Mouse (Mus musculus) myocyte (in vitro differentiated cells): ENCODE data around the gene St6galnac3. TPM values are rescaled to one million over a fixed set of nuclear protein-coding genes. Genes with fewer than 3 reads are reported as not detected.

Experiments used
- H3K27me3 ChIP-seq: one replicate; pipeline ENCODE4 v1.6.1; 2011; ENCODE audit not compliant: control insufficient read depth, insufficient read depth, insufficient read length
- H3K36me3 ChIP-seq: one replicate; pipeline ENCODE4 v1.6.1; 2011; ENCODE audit not compliant: control insufficient read depth, insufficient read depth
- H3K4me2 ChIP-seq: one replicate; pipeline ENCODE4 v1.6.1; 2011; ENCODE audit warnings: low read depth, control low read depth
- H3K4me3 ChIP-seq: one replicate; pipeline ENCODE4 v1.5.1; 2011; ENCODE audit warnings: mild to moderate bottlenecking, control low read depth, moderate library complexity
- H3K79me2 ChIP-seq: one replicate; pipeline ENCODE4 v1.6.1; 2011; ENCODE audit not compliant: control insufficient read depth, insufficient read depth
- H3ac ChIP-seq: one replicate; pipeline ENCODE4 v1.6.1; 2011; ENCODE audit not compliant: control insufficient read depth, insufficient read length
- CEBPB ChIP-seq: IDR thresholded peaks from 2 replicates; pipeline ENCODE4 v1.6.1; 2011; ENCODE audit warnings: mild to moderate bottlenecking, moderate library complexity; ENCODE audit not compliant: poor library complexity, insufficient read depth, severe bottlenecking
- E2F4 ChIP-seq: IDR thresholded peaks from one replicate; pipeline ENCODE4 v1.6.1; 2011; ENCODE audit warnings: mild to moderate bottlenecking, control low read depth, moderate library complexity; ENCODE audit not compliant: insufficient read depth
- MAX ChIP-seq: IDR thresholded peaks from one replicate; pipeline ENCODE4 v1.6.1; 2011; ENCODE audit warnings: low read depth, mild to moderate bottlenecking, control low read depth
- MYOD1 ChIP-seq, 3 experiments: IDR thresholded peaks; one replicate each; pipeline ENCODE4 v1.6.1; 2011; ENCODE audit warnings: control low read depth in 2 of 3, low read depth in 2 of 3, mild to moderate bottlenecking in 2 of 3, moderate library complexity in 1 of 3; ENCODE audit not compliant: insufficient read length in 2 of 3, control insufficient read depth in 1 of 3
- MYOG ChIP-seq, 3 experiments: IDR thresholded peaks; one replicate each; pipeline ENCODE4 v1.6.1; 2011; ENCODE audit warnings: control low read depth in 2 of 3, low read depth in 2 of 3, mild to moderate bottlenecking in 2 of 3; ENCODE audit not compliant: insufficient read length in 2 of 3, control insufficient read depth in 1 of 3, insufficient read depth in 1 of 3
- POLR2A ChIP-seq: IDR thresholded peaks from one replicate; pipeline ENCODE4 v1.6.1; 2011; ENCODE audit warnings: low read depth, mild to moderate bottlenecking, control low read depth, moderate library complexity; ENCODE audit not compliant: insufficient read length
- POLR2AphosphoS2 ChIP-seq: IDR thresholded peaks from one replicate; pipeline ENCODE4 v1.6.1; 2011; ENCODE audit warnings: low read depth, control low read depth; ENCODE audit not compliant: insufficient read length
- REST ChIP-seq: IDR thresholded peaks from one replicate; pipeline ENCODE4 v1.6.1; 2011; ENCODE audit warnings: mild to moderate bottlenecking, control low read depth, moderate library complexity; ENCODE audit not compliant: insufficient read depth, insufficient read length
- SRF ChIP-seq: IDR thresholded peaks from one replicate; pipeline ENCODE4 v1.6.1; 2011; ENCODE audit warnings: low read depth; ENCODE audit not compliant: control insufficient read depth, insufficient read length
- TCF12 ChIP-seq: IDR thresholded peaks from one replicate; pipeline ENCODE4 v1.6.1; 2011; ENCODE audit warnings: mild to moderate bottlenecking, control low read depth; ENCODE audit not compliant: poor library complexity, insufficient read depth, severe bottlenecking
- TCF3 ChIP-seq: IDR thresholded peaks from one replicate; pipeline ENCODE4 v1.6.1; 2011; ENCODE audit warnings: low read depth, control low read depth; ENCODE audit not compliant: insufficient read length
- USF1 ChIP-seq: IDR thresholded peaks from one replicate; pipeline ENCODE4 v1.6.1; 2011; ENCODE audit warnings: low read depth, mild to moderate bottlenecking, control low read depth, moderate library complexity
- polyA plus RNA-seq: library from polyadenylated mRNA; unstranded; fragments of >200 nt; fragmentation: generic; extraction: Trizol; gene quantifications from one replicate; pipeline ENCODE4 v1.2.1, GENCODE M21; 2012; ENCODE audit warnings: missing spikeins

St6galnac3 gene
- polyA plus RNA-seq, 1 experiment, result not detected

DNA sequence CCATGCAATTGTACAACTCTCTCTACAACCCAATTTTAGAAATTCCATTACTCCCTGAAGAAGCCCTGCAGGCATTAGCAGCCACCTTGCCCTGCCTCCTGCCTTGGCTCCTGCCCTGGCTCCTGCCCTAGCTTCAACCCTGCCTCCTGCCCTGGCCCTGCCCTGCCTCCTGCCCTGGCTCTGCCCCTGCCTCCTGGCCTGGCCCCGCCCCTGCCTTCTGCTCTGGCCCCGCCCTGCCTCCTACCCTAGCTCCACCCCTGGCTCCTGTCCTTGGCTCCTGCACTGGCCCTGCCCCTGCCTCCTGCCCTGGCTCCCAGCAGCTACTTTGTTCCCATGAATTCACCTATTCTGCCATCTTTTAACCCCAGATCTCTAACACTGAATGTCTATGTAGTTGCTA is 576.1 kb downstream of the St6galnac3 start:
- Histone ChIP-seq H3K27me3 (no peaks in the 10 kb centered on the region), H3K79me2 (no peaks in the 10 kb centered on the region), H3ac (no peak overlapping the region), H3K4me3 (no peak overlapping the region), H3K36me3 (no peaks in the 10 kb centered on the region), H3K4me2 (no peak overlapping the region)
- TF ChIP-seq SRF (no peak), POLR2AphosphoS2 (no peak), E2F4 (no peak), MYOG (IDR thresholded peaks at IDR 0.05; ENCODE audit: control insufficient read depth in 1 of 3, insufficient read depth in 1 of 3, insufficient read length in 2 of 3, low read depth in 2 of 3) (no peak), MAX (no peak), TCF12 (no peak), CEBPB (no peak), POLR2A (no peak), MYOD1 (IDR thresholded peaks at IDR 0.05; ENCODE audit: control insufficient read depth in 1 of 3, insufficient read length in 2 of 3, low read depth in 2 of 3) (no peak), TCF3 (no peak), USF1 (no peak), REST (no peak)

Other genes starting within 250 kb of the St6galnac3 start
- gene Asb17, start 119.0 kb upstream of the St6galnac3 start, polyA plus RNA-seq, result not detected
- gene Msh4, start 181.0 kb upstream of the St6galnac3 start, polyA plus RNA-seq, result 0.02 TPM
- 70.5 TPM for gene Rabggtb, start 187.8 kb upstream of the St6galnac3 start, polyA plus RNA-seq
- 36.8 TPM for gene Acadm, start 219.5 kb upstream of the St6galnac3 start, polyA plus RNA-seq
- not detected for gene Slc44a5, start 248.3 kb upstream of the St6galnac3 start, polyA plus RNA-seq